Mouse (Mus musculus) layer of hippocampus, adult 9-11 months (tissue): ENCODE results near the gene Hist2h2aa1.
"Not testable (repeated sequence)": the region's sequence is repeated elsewhere in the genome, so short reads cannot be mapped to it uniquely, and the experiment has no call there.

Source experiments
- DNase-seq: peaks from one replicate; pipeline ENCODE4 v3.0.0; 2022

Hist2h2aa1 gene

DNA sequence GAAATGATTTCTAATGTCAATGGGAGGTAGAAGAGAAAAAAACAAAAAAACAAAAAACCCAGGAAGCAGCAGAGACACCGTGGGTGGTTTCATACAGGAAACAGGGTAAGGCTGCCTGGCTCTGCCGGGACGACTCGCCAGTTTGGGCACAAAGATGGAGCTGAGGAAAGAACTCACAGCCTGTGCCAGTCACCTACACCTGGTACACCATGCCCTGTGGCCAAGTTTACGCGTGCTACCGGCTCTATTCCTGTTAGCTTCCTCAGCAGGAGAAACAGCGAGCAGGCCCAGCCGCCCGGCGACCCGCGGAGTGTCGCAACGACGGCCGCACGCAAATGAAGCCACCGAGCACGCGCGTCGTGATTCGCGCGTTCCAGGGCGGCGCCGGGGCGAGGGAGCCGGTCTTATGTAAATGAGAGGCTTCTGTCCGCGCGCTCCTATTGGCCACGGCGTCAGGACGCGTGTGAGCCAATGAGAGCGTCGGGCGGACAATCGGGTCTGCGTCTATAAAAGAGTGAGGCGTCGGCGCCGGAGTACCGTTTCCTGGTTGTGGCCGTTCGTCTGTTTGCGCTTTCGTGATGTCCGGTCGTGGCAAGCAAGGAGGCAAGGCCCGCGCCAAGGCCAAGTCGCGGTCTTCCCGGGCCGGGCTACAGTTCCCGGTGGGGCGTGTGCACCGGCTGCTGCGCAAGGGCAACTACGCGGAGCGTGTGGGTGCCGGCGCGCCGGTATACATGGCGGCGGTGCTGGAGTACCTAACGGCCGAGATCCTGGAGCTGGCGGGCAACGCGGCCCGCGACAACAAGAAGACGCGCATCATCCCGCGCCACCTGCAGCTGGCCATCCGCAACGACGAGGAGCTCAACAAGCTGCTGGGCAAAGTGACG, at the start of gene Hist2h2aa1:
TSS of gene Hist2h2aa1 (plus strand) at position 495 of the 884 bp plus-strand sequence.
- peak; percentile 92 for DNase-seq

DNA sequence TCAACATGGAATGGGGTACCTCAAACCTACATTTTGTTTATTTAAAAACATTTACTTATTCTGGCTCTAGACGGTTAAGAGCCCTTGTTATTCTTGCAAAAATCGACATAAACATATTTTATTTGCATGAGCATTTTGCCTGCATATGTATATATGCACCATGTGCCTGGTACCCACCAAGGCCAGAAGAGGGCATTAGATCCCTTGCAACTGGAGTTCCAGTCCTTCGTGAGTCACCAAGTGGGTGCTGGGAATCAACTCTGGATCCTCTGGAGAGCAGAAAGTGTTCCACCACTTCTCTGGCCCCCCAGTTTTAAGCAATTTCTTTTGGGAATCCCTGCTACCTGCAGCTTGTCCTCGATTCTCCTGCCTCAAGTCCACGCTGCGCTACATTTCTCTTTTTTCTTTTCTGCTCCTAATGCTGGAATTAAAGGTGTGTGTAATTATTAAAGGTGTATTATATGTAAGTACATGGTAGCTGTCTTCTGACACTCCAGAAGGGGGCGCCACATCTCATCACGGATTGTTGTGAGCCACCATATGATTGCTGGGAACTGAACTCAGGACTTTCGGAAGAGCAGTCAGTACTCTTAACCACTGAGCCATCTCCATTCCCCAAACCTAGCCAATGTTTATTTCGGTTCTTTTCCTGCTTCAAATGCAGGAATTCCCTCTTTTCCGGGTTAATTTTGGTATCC, 49.5 kb upstream of the Hist2h2aa1 start:
- no peak for DNase-seq

DNA sequence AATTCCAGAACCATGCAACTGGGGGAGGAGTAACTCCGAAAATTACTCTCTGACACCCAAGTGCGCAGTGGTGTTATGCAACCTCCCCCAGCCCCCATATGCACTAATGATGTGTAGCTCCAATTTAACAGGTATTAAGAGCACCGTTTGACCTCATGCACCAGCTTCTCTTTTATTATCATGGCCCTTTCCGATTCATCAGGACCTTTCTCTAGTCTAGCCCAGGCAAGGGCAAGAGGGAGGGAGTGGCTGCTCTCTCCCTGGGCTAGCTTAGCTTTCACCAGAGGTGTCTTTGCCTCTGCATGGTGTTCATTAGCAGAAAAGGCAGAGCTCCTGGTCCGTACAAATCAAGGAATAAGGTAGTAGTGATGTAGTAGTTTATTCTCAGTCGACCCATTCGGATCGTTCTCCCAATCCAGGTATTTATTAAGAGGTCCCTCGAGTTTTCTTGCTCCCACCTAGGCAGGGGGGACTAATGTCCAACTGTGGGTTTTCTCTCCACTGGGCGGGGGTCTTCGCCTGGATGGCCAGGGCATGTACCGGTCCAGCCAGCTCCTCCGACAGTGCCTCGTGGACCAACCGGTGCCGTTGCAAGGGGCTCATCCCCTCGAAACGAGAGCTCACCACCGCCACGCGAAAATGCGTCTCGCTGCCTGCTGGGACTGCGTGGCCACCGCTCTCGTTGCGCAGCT, 48.7 kb upstream of the Hist2h2aa1 start:
- no peak for DNase-seq

DNA sequence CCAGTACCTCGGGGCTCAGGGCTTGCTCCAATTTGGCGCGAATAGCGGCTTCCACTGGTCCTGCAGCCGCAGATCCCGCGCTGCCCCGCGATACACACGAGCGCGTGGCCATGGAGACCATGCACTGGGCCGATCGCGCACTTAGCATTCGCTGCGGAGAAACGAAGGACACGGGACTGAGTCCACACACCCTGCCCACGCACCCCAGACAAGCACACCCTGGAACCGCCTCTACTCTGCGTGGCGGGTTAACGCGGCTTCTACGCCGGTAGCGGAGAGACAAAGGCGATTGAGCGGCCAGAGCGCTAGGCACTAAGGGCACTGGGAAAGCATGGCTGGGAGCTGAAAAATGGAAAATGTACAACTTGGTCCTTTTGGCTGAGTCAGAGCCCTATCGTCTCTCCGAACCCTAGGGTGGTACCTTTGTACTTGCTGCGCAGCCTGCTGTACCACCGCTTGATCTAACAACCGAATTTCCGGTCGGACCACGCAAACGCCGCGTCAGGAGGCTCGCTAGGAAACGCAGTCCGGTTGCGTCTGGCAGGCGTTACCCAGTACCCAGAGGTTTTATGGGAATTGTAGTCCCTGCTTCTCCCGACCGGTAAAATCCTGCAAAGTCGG, 48.1 kb upstream of the Hist2h2aa1 start:
- DNase-seq = peak; percentile 94

DNA sequence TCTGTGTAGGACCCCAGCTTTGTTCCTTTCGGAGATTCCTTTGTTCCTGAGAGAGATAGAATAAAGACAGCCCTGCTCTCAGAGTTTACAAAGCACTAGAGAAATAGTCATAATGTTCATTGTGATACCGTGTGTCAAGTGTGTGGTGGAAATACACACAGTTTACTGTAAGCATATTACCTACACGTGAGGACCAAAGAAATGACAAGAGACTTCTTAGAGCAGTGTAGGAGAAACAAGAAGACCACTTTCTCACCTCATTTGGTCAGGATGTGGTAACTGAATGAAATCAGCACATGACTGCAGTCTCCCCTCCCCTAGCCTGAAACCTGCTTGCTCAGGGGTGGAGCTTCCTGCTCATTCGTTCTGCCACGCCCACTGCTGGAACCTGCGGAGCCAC, 47.1 kb upstream of the Hist2h2aa1 start:
- no peak for DNase-seq

DNA sequence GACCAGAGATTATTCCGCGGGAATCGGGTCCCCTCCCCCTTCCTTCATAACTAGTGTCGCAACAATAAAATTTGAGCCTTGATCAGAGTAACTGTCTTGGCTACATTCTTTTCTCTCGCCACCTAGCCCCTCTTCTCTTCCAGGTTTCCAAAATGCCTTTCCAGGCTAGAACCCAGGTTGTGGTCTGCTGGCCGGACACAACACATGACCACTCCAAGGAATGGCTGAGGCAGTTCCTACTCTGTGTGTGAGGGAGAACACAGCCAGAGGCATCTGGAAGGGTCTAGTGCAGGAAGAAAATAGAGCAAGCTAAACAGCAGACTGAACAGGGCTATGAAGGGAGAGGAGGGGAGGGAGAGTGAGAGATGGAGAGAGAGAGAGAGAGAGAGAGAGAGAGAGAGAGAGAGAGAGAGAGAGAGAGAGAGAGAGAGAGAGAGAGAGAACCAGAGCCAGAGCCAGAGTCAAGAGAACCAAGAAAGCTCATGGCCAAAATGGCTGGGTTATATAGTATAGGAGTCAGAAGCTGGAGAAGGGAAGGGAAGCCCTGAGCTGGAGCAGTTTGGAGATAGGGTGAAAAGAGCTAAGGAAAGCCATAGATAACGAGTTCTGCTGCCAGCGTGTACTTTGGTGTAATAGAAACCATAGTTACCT, 46.6 kb upstream of the Hist2h2aa1 start:
- DNase-seq = not testable (repeated sequence)

DNA sequence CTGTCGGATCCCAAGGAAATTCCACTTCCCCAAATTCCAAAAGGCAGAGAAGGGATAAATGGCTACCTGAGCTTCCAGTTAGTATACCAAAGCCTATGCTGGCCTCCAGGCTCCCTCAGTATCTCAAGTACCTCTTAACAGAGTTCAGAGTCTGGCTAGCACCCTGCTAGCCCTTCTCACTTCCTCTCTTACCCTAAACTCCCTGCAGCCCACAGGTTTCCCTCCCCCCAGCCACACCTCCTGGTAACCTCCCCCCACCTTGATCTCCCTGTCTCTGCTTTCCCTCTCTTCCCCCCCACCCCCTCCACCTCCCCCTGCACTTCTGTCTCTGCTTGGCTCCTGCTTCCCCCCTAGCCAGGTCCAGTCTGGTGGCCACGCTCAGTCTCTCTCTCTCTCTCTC, 45.6 kb upstream of the Hist2h2aa1 start:
- no peak for DNase-seq

DNA sequence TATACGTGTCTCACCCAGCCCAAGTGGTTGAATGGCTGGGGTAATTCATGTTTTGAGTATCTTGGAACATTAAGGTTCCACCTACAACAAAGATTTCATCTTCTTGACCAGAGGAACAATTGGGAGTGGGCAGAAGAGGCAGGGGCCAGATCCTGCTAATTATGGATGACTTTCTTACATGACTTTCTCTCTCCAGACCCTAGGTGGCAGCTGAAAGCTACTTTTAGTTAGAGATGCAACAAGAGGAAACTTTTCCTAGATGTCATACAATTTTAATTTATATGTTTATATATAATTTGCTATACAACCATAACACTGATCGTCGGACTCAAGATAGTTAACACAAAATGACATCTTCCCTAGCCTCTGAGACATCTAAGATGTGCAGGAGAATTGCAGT, 37.5 kb upstream of the Hist2h2aa1 start:
- DNase-seq = no peak

DNA sequence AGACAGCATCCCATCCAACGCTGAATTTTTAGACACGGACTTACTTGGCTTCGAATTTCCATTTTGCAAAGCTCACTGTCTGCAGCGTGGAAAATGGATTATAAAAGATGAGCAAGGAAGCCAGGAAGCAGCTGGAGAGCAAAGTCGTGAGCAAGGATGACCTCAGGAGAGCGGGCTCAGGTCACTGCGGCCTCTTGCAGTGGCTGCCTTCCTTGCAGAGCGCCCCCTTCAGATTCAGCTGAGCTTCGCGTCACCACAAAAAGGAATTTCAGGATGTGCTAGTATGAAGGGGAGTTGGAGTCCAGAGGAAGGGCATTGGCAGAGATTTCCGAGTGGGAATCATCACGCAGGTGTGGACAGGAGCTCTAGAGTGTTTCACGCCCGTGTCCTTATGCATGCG, 36.1 kb upstream of the Hist2h2aa1 start:
- DNase-seq = no peak

DNA sequence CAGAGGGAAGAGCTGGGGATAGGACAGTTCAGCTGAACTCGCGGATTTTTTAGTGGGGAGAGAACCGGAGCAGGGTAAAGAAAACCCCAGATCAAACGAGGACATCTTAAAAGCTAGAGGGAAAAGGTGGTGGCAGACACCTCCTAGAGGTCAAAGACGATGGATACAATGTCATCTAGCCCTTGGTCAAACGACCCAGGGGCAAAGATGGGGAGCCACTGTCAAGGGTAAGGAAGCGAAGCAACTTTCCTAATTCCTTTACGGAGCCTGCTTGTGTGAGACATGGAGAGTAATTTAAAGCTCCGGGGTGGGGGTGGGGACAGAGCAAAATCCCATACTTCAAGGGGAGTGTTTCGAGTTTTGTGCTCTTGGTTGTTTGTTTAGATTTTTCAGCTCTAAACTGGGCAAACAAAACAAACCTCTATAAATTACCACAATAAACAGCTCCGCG, 26.1 kb upstream of the Hist2h2aa1 start:
- no peak for DNase-seq

DNA sequence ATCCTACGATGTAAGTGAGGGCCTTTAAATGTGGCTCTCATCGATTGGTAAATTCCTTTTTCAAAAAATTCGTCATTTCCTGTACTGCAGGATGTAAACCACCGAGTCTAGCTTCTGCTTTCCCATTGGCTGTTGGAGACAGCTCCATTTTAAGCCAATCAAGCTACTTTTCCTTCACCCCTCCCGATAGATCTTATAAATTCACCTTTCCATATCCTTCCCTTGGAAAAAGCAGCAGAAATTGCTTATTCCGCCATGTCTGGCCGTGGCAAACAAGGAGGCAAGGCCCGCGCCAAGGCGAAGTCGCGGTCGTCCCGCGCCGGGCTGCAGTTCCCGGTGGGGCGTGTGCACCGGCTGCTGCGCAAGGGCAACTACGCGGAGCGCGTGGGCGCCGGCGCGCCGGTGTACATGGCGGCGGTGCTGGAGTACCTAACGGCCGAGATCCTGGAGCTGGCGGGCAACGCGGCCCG, 25.6 kb upstream of the Hist2h2aa1 start, which contains the start of the genes Bola1 and Hist2h2ab:
TSS of gene Bola1 (minus strand) at position 49 of the 470 bp plus-strand sequence.
TSS of gene Hist2h2ab (plus strand) at position 205 of the 470 bp plus-strand sequence.
- peak; percentile 88 for DNase-seq

DNA sequence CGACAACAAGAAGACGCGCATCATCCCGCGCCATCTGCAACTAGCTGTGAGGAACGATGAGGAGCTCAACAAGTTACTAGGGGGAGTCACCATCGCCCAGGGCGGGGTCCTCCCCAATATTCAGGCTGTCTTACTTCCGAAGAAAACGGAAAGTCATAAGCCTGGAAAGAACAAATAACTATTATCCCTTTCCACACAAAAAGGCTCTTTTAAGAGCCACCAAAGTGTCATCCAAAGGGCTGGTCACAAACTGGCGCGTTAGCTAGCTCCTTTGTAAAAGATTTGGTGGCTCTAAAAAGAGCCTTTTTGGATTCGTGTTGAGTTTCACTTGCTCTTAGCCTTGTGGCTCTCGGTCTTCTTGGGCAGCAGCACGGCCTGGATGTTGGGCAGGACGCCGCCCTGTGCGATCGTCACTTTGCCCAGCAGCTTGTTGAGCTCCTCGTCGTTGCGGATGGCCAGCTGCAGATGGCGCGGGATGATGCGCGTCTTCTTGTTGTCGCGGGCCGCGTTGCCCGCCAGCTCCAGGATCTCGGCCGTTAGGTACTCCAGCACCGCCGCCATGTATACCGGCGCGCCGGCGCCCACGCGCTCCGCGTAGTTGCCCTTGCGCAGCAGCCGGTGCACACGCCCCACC, 25.0 kb upstream of the Hist2h2aa1 start:
- not testable (repeated sequence) for DNase-seq

DNA sequence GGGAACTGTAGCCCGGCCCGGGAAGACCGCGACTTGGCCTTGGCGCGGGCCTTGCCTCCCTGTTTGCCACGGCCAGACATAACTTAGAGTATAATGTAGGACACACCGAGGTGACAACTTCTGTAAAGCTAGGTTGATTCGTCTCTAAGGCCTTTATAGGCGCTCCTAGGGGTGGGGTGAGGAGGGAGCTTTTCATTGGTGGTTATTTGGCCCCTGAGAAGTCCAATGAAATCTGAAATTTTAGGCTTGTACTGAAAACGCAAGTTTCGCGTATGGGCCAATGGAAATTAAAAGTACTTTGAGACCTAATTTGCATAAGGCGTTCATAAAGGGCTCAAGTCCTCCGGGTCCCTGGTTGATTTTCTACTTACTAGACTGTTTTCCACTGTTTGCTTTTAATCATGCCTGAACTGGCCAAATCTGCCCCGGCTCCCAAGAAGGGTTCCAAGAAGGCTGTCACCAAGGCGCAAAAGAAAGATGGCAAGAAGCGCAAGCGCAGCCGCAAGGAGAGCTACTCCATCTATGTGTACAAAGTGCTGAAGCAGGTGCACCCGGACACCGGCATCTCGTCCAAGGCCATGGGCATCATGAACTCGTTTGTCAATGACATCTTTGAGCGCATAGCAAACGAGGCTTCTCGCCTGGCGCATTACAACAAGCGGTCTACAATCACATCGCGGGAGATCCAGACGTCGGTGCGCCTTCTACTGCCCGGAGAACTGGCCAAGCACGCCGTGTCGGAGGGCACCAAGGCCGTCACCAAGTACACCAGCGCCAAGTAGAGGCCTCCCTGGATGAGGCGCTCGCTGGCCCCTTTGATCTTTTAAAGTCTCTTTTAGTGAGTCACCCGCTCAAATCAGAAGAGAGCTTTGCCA, 24.3 kb upstream of the Hist2h2aa1 start, which contains the start of the genes Hist2h2ac and Hist2h2be:
TSS of gene Hist2h2ac (minus strand) at position 116 of the 875 bp plus-strand sequence.
TSS of gene Hist2h2be (plus strand) at position 355 of the 875 bp plus-strand sequence.
- DNase-seq = peak; percentile 93

DNA sequence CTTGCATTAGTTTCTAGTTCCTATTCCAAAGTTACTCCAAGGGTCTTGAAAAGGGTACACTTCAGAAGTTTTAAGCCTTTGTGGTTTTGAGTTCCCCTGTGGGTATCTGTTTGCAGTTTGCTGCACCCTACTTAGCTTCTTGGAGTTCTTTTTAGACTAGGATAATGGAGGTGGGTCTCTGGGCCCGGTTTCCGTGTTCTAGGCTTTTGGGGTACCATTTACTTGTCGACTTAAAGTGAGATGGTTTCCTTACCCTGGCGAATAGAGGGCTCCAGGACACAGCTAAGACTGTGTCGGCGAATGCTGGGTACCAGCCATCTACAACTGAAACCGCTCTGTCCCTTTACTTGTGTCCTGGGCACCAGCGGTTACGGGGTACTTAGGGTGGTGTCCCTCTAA, 23.7 kb upstream of the Hist2h2aa1 start:
- DNase-seq = no peak

DNA sequence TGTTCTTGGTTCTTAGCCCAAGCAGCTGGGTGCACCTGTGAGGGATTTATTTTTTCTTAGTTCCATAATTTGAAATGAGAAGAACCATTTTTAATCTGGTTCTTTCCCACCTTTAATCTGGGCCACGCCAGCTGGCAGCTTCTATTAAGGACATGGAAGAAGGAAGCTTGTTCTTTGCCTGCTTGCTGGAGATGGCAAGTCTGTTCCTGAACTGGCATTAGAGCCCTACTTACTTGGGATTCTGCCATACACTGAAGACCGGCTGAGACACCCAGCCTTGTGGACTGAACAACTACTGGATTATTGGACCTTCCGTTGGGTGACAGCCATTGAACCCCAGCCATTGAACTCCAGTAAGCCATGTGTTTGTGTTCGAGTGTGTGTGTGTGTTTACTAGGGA, 22.5 kb upstream of the Hist2h2aa1 start:
- DNase-seq = no peak

DNA sequence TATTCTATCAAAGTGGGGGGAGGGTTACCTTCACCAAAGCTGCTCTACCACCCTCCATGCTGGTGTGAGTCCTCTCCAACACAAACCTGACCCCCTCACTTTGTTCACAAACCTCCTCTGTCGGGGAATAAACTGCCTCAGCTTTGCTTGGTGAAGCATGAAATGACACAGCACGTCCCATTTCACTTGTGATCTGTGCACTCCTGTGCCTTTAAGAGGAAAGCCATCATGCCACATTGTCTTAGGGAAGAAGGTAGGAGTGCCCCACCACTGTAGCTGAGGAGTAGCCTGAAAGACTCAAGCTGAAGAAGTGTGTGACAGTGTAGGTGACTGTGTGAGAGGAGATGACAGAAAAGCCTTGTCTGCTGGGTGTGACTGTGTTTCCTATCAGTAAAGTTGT, 19.9 kb upstream of the Hist2h2aa1 start:
- no peak for DNase-seq

DNA sequence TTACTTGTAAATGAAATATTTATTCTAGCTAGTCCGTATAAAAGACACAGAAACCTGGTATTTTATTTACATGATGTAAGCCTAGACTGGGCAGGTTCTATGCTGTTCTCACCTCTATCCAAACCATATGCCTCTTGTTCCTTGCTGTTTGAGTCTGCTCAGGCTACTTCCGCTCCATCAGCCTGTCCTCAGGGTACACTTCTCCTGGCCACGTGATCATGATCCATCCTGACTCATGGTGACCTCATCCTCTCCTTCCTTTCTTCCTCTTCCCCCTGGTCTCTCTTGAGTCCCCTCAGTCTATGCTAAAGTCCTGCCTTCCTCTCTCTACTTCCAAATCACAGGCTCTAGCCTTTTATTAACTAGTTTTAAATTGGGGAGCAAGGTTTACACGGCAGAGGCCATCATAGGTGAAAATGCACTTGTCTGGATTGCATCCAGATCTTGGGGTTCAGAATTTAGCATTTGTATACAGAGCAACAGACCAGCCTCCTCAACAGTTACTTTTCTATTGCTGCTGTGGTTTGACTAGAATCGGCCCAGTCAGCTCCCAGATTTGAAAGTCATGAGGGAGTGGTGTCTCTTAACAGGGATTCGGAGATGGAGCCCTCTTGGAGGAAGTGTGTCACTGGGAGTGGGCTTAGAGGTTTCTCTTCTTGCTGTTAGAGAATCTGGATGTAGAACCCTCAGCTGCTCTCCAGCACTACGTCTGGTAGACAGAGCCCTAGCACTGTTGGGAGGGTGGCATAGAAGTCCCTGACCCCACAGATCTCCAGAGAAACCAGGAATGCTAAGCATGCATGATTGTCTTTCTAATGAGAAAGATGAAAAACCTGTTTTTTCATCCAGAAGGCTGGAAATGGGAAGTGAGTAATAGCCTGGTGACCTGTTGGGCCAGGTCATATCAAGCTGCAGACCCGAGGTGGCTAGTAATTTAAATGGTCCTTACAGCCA, 18.3 kb upstream of the Hist2h2aa1 start:
- DNase-seq = peak; percentile 57

DNA sequence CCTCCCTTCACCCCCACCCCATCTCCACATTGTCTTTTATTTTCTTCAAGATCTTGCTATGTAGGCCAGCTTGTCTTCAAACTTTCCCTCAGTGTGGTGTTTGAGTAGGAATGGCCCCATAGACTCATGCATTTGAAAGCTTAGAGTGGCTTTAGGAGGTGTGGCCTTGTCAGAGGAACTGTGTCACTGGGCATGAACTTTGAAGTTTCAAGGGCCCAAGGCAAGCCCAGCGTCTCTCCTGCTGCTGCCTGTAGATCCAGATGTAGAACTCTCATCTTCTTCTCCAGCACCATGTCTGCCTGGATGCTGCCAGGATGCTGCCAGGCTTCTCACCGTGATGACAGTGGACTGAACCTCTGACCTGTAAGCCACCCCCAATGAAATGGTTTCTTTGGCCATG, 16.5 kb upstream of the Hist2h2aa1 start:
- DNase-seq = no peak

DNA sequence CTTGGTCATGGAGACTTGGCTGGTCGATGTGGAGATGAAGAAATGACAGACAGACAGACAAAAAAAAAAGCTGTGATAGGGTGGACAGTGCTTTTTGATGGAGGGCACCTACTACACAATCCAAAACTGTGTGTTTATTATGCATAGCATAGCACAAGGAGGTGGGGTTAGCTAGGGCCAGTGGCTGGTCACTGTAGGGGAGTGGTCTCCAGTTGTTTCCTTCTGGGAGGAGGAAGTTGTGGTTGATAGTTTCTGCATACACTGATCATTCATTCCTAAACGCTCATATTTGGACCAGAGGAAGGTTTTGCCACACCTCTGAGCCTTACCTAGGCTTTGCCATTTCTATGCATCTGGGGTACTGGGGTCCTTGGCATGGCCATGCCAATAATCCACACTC, 14.9 kb upstream of the Hist2h2aa1 start:
- no peak for DNase-seq
